8 mouse cellular contexts compared by ENCODE assay signal in genomic region chr17:7946053-7946627, GRCm38 (mm10). TPM values are rescaled to one million over a fixed set of nuclear protein-coding genes. Genes with fewer than 3 reads are reported as not detected.
A peak's percentile ranks its signal among the peaks of the same experiment; 100 is the strongest.
DNase-seq lines count a peak whose midpoint lies in the region; ATAC-seq and TF ChIP-seq lines count a peak whose summit lies in the region.
"Not testable (repeated sequence)": the region's sequence is repeated elsewhere in the genome, so short reads cannot be mapped to it uniquely, and the experiment has no call there.

No protein-coding gene starts in this region.

- not testable (repeated sequence) for ATAC-seq in embryonic facial prominence, embryonic 12.5 days (ENCODE audit: insufficient number of reproducible peaks, insufficient read depth, low FRiP score, low TSS enrichment); kidney, postnatal 0 days (replicated peaks; ENCODE audit: low FRiP score, low read depth); liver, embryonic 16.5 days (ENCODE audit: low read depth); midbrain, embryonic 13.5 days; stomach, embryonic 14.5 days (ENCODE audit: insufficient number of reproducible peaks, insufficient read depth, low FRiP score, low read depth)
- ATAC-seq in forebrain, postnatal 0 days: peak; percentile 57
- peak; percentile 84 for ATAC-seq in hindbrain, embryonic 11.5 days (ENCODE audit: low FRiP score)

- not testable (repeated sequence) for TF ChIP-seq POLR2A in CH12.LX (IDR thresholded peaks at IDR 0.05; ENCODE audit: low read depth, low read length)

- peak overlapping the region; percentile 20; the same call in 1 of the 2 replicates for H3K9ac ChIP-seq in CH12.LX (ENCODE audit: insufficient read depth, low read depth)
- peak overlapping the region; percentile 58; the same call in 1 of the 2 replicates for H3K9ac ChIP-seq in embryonic facial prominence, embryonic 12.5 days
- H3K9ac ChIP-seq in forebrain, postnatal 0 days: peak overlapping the region; percentile 75
- H3K9ac ChIP-seq in hindbrain, embryonic 11.5 days (ENCODE audit: low read depth, low read length): 0 out of 2 replicates have a peak overlapping the region, but pooled peaks have one; percentile 27
- H3K9ac ChIP-seq in kidney, postnatal 0 days (ENCODE audit: low read depth, low read length): peak overlapping the region; percentile 31; the same call in 1 of the 2 replicates
- peak overlapping the region; percentile 61 for H3K9ac ChIP-seq in liver, embryonic 16.5 days (ENCODE audit: low read depth, low read length)
- peak overlapping the region; percentile 72 for H3K9ac ChIP-seq in midbrain, embryonic 13.5 days (replicated peaks)
- H3K9ac ChIP-seq in stomach, embryonic 14.5 days (replicated peaks; ENCODE audit: low read depth, low read length): not testable (repeated sequence)

- TF ChIP-seq RAD21 in CH12.LX (IDR thresholded peaks at IDR 0.05; ENCODE audit: low read depth, low read length): not testable (repeated sequence)

- H3K36me3 ChIP-seq in CH12.LX (replicated peaks in 1 of 2; ENCODE audit: control insufficient read depth in 1 of 2, insufficient read depth in 1 of 2, low read length in 1 of 2); embryonic facial prominence, embryonic 12.5 days; forebrain, postnatal 0 days (ENCODE audit: insufficient read depth); hindbrain, embryonic 11.5 days (ENCODE audit: control insufficient read depth, insufficient read depth, low read length); kidney, postnatal 0 days (ENCODE audit: insufficient read depth, low read length); liver, embryonic 16.5 days (ENCODE audit: control insufficient read depth, insufficient read depth); midbrain, embryonic 13.5 days; stomach, embryonic 14.5 days (ENCODE audit: control insufficient read depth, insufficient read depth, low read length): not testable (repeated sequence)

- under 1% methylated on average over 19 of the region's 27 CpGs for WGBS in embryonic facial prominence, embryonic 12.5 days
- WGBS in forebrain, postnatal 0 days: 2% methylated on average over 18 of the region's 27 CpGs
- WGBS in hindbrain, embryonic 11.5 days: 0% methylated on average over 17 of the region's 27 CpGs
- WGBS in kidney, postnatal 0 days: 0% methylated on average over 19 of the region's 27 CpGs
- 0% methylated on average over 17 of the region's 27 CpGs for WGBS in liver, embryonic 16.5 days (ENCODE audit: insufficient replicate concordance)
- 0% methylated on average over 13 of the region's 27 CpGs for WGBS in midbrain, embryonic 13.5 days
- WGBS in stomach, embryonic 14.5 days: 0% methylated on average over 13 of the region's 27 CpGs

- not testable (repeated sequence) for H3K27me3 ChIP-seq in CH12.LX (replicated peaks); embryonic facial prominence, embryonic 12.5 days; forebrain, postnatal 0 days (ENCODE audit: insufficient read depth, low read length); hindbrain, embryonic 11.5 days (ENCODE audit: control insufficient read depth, insufficient read depth, low read length); kidney, postnatal 0 days (ENCODE audit: insufficient read depth, low read length); liver, embryonic 16.5 days (ENCODE audit: control insufficient read depth, insufficient read depth, low read depth, low read length); midbrain, embryonic 13.5 days; stomach, embryonic 14.5 days (ENCODE audit: control insufficient read depth, insufficient read depth, low read length)

- not testable (repeated sequence) for H3K4me1 ChIP-seq in CH12.LX (ENCODE audit: control insufficient read depth in 1 of 2, insufficient read depth in 2 of 2); embryonic facial prominence, embryonic 12.5 days; forebrain, postnatal 0 days (ENCODE audit: insufficient read depth); hindbrain, embryonic 11.5 days (replicated peaks; ENCODE audit: control insufficient read depth, insufficient read depth, low read length); kidney, postnatal 0 days (replicated peaks; ENCODE audit: insufficient read depth, low read length); liver, embryonic 16.5 days (ENCODE audit: control insufficient read depth, low read depth, low read length); stomach, embryonic 14.5 days (ENCODE audit: control insufficient read depth, insufficient read depth, low read length)
- H3K4me1 ChIP-seq in midbrain, embryonic 13.5 days (replicated peaks): peaks cover 10% of the 10 kb centered on the region

- not testable (repeated sequence) for TF ChIP-seq CTCF in CH12.LX (conservative IDR thresholded peaks at IDR 0.05 in 1 of 2, IDR thresholded peaks at IDR 0.05 in 1 of 2; ENCODE audit: low read depth in 2 of 2, low read length in 2 of 2); forebrain, postnatal 0 days (IDR thresholded peaks at IDR 0.05; ENCODE audit: low read depth); kidney, postnatal 0 days (IDR thresholded peaks at IDR 0.05; ENCODE audit: low read depth)

- peak overlapping the region; percentile 51 to 65 (median 53) for H3K4me3 ChIP-seq in CH12.LX (replicated peaks in 1 of 3; ENCODE audit: low read depth in 2 of 3, low read length in 2 of 3, poor library complexity in 1 of 3)
- H3K4me3 ChIP-seq in embryonic facial prominence, embryonic 12.5 days: peak overlapping the region; percentile 55
- peak overlapping the region; percentile 47 for H3K4me3 ChIP-seq in forebrain, postnatal 0 days (ENCODE audit: low read depth, low read length)
- peak overlapping the region; percentile 49 for H3K4me3 ChIP-seq in hindbrain, embryonic 11.5 days (ENCODE audit: low read depth, low read length)
- H3K4me3 ChIP-seq in kidney, postnatal 0 days (replicated peaks; ENCODE audit: low read depth, low read length): peak overlapping the region; percentile 52
- peak overlapping the region; percentile 70 for H3K4me3 ChIP-seq in liver, embryonic 16.5 days (ENCODE audit: low read depth, low read length)
- H3K4me3 ChIP-seq in midbrain, embryonic 13.5 days (replicated peaks): peak overlapping the region; percentile 57
- peak overlapping the region; percentile 42 for H3K4me3 ChIP-seq in stomach, embryonic 14.5 days (ENCODE audit: low read depth, low read length)

- not testable (repeated sequence) for TF ChIP-seq EP300 in CH12.LX (IDR thresholded peaks at IDR 0.05; ENCODE audit: low read length)

- not testable (repeated sequence) for DNase-seq in CH12.LX (ENCODE audit: extremely low read depth); forebrain, postnatal 0 days; hindbrain, embryonic 11.5 days (ENCODE audit: low spot score); kidney, postnatal 0 days (ENCODE audit: low spot score)

- not testable (repeated sequence) for H3K79me2 ChIP-seq in CH12.LX (replicated peaks; ENCODE audit: control insufficient read depth, extremely low read depth, insufficient read depth, poor library complexity, severe bottlenecking)

- H3K27ac ChIP-seq in CH12.LX (ENCODE audit: insufficient read depth, low read depth); hindbrain, embryonic 11.5 days (ENCODE audit: low read depth, low read length); kidney, postnatal 0 days; liver, embryonic 16.5 days (ENCODE audit: low read length); stomach, embryonic 14.5 days (ENCODE audit: low read length): not testable (repeated sequence)
- peak overlapping the region; percentile 89; the same call in 1 of the 2 replicates for H3K27ac ChIP-seq in embryonic facial prominence, embryonic 12.5 days
- peak overlapping the region; percentile 75; the same call in 1 of the 2 replicates for H3K27ac ChIP-seq in forebrain, postnatal 0 days (ENCODE audit: low read depth, low read length)
- peak overlapping the region; percentile 90 for H3K27ac ChIP-seq in midbrain, embryonic 13.5 days

- not testable (repeated sequence) for H3K9me3 ChIP-seq in CH12.LX (replicated peaks; ENCODE audit: low read length); embryonic facial prominence, embryonic 12.5 days; forebrain, postnatal 0 days (ENCODE audit: low read length); hindbrain, embryonic 11.5 days (ENCODE audit: control insufficient read depth, low read length); kidney, postnatal 0 days (replicated peaks; ENCODE audit: low read length); liver, embryonic 16.5 days (replicated peaks; ENCODE audit: control insufficient read depth, low read length); midbrain, embryonic 13.5 days; stomach, embryonic 14.5 days (ENCODE audit: control insufficient read depth, low read depth, low read length)

- H3K4me2 ChIP-seq in CH12.LX (ENCODE audit: insufficient read depth, low read depth, poor library complexity, severe bottlenecking): not testable (repeated sequence)
- H3K4me2 ChIP-seq in embryonic facial prominence, embryonic 12.5 days (replicated peaks): peak overlapping the region; percentile 52
- peak overlapping the region; percentile 60 for H3K4me2 ChIP-seq in forebrain, postnatal 0 days (ENCODE audit: low read depth)
- H3K4me2 ChIP-seq in hindbrain, embryonic 11.5 days (replicated peaks; ENCODE audit: low read depth, low read length): peak overlapping the region; percentile 23; the same call in 1 of the 2 replicates
- H3K4me2 ChIP-seq in kidney, postnatal 0 days (ENCODE audit: low read length): peak overlapping the region; percentile 55
- peak overlapping the region; percentile 68 for H3K4me2 ChIP-seq in liver, embryonic 16.5 days (ENCODE audit: low read depth, low read length)
- H3K4me2 ChIP-seq in midbrain, embryonic 13.5 days (replicated peaks): peak overlapping the region; percentile 58
- H3K4me2 ChIP-seq in stomach, embryonic 14.5 days (replicated peaks; ENCODE audit: low read depth, low read length): peak overlapping the region; percentile 27; the same call in 1 of the 2 replicates

- dilution Hi-C loops in CH12.LX (cut with MboI; ENCODE audit: extremely low pct_ligation_motif_present, extremely low pct_unique_long_range_greater_than_20kb, low sequenced_read_pairs): not testable (repeated sequence)

- in situ Hi-C loops in CH12.LX (cut with MboI; ENCODE audit: low pct_ligation_motif_present, low pct_unique_long_range_greater_than_20kb, low sequenced_read_pairs): not testable (repeated sequence)

RNA-seq across cellular contexts. Expression of gene Rsph3a, which starts 0.7 kb away (rescaled TPM):
- total RNA-seq in CH12.LX (2012; rRNA removed) (15.2 and 23.7 TPM in 2 replicates), CH12.LX (2014; rRNA removed) (8.2 and 9.9 TPM in 2 replicates)
- 17.8 and 18.8 TPM in 2 replicates for polyA plus RNA-seq in CH12.LX (2012; ENCODE audit: insufficient read length, low read depth)
- polyA plus RNA-seq in embryonic facial prominence, embryonic 12.5 days (2016; fragmentation: Nextera tagmentation; extraction: Ambion mirVana): 50.0 and 55.3 TPM in 2 replicates
- total RNA-seq in forebrain, postnatal 0 days (2014; rRNA removed): 21.3 and 21.5 TPM in 2 replicates
- polyA plus RNA-seq in forebrain, postnatal 0 days (2015; fragmentation: Nextera tagmentation; extraction: Ambion mirVana): 56.9 and 63.6 TPM in 2 replicates
- polyA plus RNA-seq in hindbrain, embryonic 11.5 days (2014; fragmentation: Nextera tagmentation; extraction: Ambion mirVana): 63.4 and 67.6 TPM in 2 replicates
- 60.5 and 73.0 TPM in 2 replicates for polyA plus RNA-seq in kidney, postnatal 0 days (2015; fragmentation: Nextera tagmentation; extraction: Ambion mirVana)
- polyA plus RNA-seq in liver, embryonic 16.5 days (2015; fragmentation: Nextera tagmentation; extraction: Ambion mirVana): 14.0 and 14.3 TPM in 2 replicates
- polyA plus RNA-seq in midbrain, embryonic 13.5 days (2015; fragmentation: Nextera tagmentation; extraction: Ambion mirVana): 67.8 and 75.5 TPM in 2 replicates
- polyA plus RNA-seq in stomach, embryonic 14.5 days (2014; fragmentation: Nextera tagmentation; extraction: Ambion mirVana): 58.5 and 60.9 TPM in 2 replicates

RNA-seq across cellular contexts. Expression of gene Tagap, which starts 20.3 kb away (rescaled TPM):
- total RNA-seq in CH12.LX (2012; rRNA removed): 16.3 and 16.4 TPM in 2 replicates
- total RNA-seq in CH12.LX (2014; rRNA removed): 18.5 and 20.9 TPM in 2 replicates
- 12.9 and 14.2 TPM in 2 replicates for polyA plus RNA-seq in CH12.LX (2012; ENCODE audit: insufficient read length, low read depth)
- 0.60 and 0.69 TPM in 2 replicates for polyA plus RNA-seq in embryonic facial prominence, embryonic 12.5 days (2016; fragmentation: Nextera tagmentation; extraction: Ambion mirVana)
- 0.23 and 0.62 TPM in 2 replicates for total RNA-seq in forebrain, postnatal 0 days (2014; rRNA removed)
- 0.28 and 0.47 TPM in 2 replicates for polyA plus RNA-seq in forebrain, postnatal 0 days (2015; fragmentation: Nextera tagmentation; extraction: Ambion mirVana)
- 0.51 and 0.52 TPM in 2 replicates for polyA plus RNA-seq in hindbrain, embryonic 11.5 days (2014; fragmentation: Nextera tagmentation; extraction: Ambion mirVana)
- polyA plus RNA-seq in kidney, postnatal 0 days (2015; fragmentation: Nextera tagmentation; extraction: Ambion mirVana): 0.68 and 0.74 TPM in 2 replicates
- polyA plus RNA-seq in liver, embryonic 16.5 days (2015; fragmentation: Nextera tagmentation; extraction: Ambion mirVana): 2.4 and 2.7 TPM in 2 replicates
- 0.44 and 0.62 TPM in 2 replicates for polyA plus RNA-seq in midbrain, embryonic 13.5 days (2015; fragmentation: Nextera tagmentation; extraction: Ambion mirVana)
- polyA plus RNA-seq in stomach, embryonic 14.5 days (2014; fragmentation: Nextera tagmentation; extraction: Ambion mirVana): 0.75 and 1.5 TPM in 2 replicates
